Mouse (Mus musculus) heart, embryonic 11.5 days (tissue): ENCODE results near the gene Dars2. TPM values are rescaled to one million over a fixed set of nuclear protein-coding genes. Genes with fewer than 3 reads are reported as not detected.
A peak's percentile ranks its signal among the peaks of the same experiment; 100 is the strongest.

Experiments used
- ATAC-seq: fragments of 200-750 bp; cut with Nextera tagmentation; replicated peaks from 2 replicates; pipeline ENCODE4 v1.8.0; 2017; ENCODE audit warnings: moderate library complexity; ENCODE audit not compliant: insufficient number of reproducible peaks, low FRiP score, low TSS enrichment
- H3K27ac ChIP-seq: fragments of 300-500 bp; sonication (generic); 2 replicates; pipeline ENCODE4 v1.5.1; 2014; ENCODE audit warnings: mild to moderate bottlenecking, low read depth, low read length
- H3K27me3 ChIP-seq: fragments of 300-500 bp; sonication (generic); 2 replicates; pipeline ENCODE4 v1.6.1; 2014; ENCODE audit warnings: mild to moderate bottlenecking, low read length, mixed read lengths; ENCODE audit not compliant: control insufficient read depth, insufficient read depth
- H3K36me3 ChIP-seq: fragments of 300-500 bp; sonication (generic); 2 replicates; pipeline ENCODE4 v1.6.1; 2014; ENCODE audit warnings: mild to moderate bottlenecking, low read length, moderate library complexity, mixed read lengths; ENCODE audit not compliant: control insufficient read depth, insufficient read depth
- H3K4me1 ChIP-seq: fragments of 300-500 bp; sonication (generic); 2 replicates; pipeline ENCODE4 v1.6.1; 2014; ENCODE audit warnings: low read length; ENCODE audit not compliant: control insufficient read depth, insufficient read depth
- H3K4me2 ChIP-seq: fragments of 300-500 bp; sonication (generic); 2 replicates; pipeline ENCODE4 v1.6.1; 2014; ENCODE audit warnings: mild to moderate bottlenecking, moderate library complexity
- H3K4me3 ChIP-seq: fragments of 300-500 bp; sonication (generic); 2 replicates; pipeline ENCODE4 v1.5.1; 2014; ENCODE audit warnings: low read depth, low read length
- H3K9ac ChIP-seq: fragments of 300-500 bp; sonication (generic); 2 replicates; pipeline ENCODE4 v1.6.1; 2014; ENCODE audit warnings: mild to moderate bottlenecking, low read depth, low read length, moderate library complexity
- H3K9me3 ChIP-seq: fragments of 300-500 bp; sonication (generic); replicated peaks from 2 replicates; pipeline ENCODE4 v1.6.1; 2016; ENCODE audit warnings: low read length; ENCODE audit not compliant: control insufficient read depth
- WGBS: fragments of 180-500 bp; shearing (Covaris S2); extraction: QIAGEN DNeasy Blood & Tissue Kit; methylation state at CpG from one replicate; pipeline ENCODE4 v1.1.7; 2014; ENCODE audit not compliant: insufficient replicate concordance; 5-methylcytosine and 5-hydroxymethylcytosine counted together
- polyA plus RNA-seq: library from polyadenylated mRNA; unstranded; fragments of >200 nt; fragmentation: Nextera tagmentation; extraction: Ambion mirVana; gene quantifications from 2 replicates; pipeline ENCODE4 v1.2.1, GENCODE M21; 2014

The Dars2 gene
- polyA plus RNA-seq: 37.0 and 41.4 TPM in 2 replicates

GRCm38 (mm10) chr1:161070352-161071271, at the start of gene Dars2, which contains the start of gene Cenpl:
Gene Dars2, minus strand, starts transcription at chr1:161070658.
Gene Cenpl, plus strand, starts transcription at chr1:161070713.
- peak; percentile 92 for ATAC-seq
- Histone ChIP-seq H3K9ac (peak within 1 kb of the TSS; percentile 70), H3K9me3 (no peaks in the 10 kb centered on the region), H3K27ac (peak within 1 kb of the TSS; percentile 70), H3K4me3 (peak within 1 kb of the TSS; percentile 82), H3K27me3 (no peaks in the 10 kb centered on the region), H3K4me1 (peaks cover 16% of the 10 kb centered on the region; the same call in 1 of the 2 replicates), H3K4me2 (peak within 1 kb of the TSS; percentile 65), H3K36me3 (no peaks in the 10 kb centered on the region)
- under 1% methylated on average over 57 of the region's 57 CpGs for WGBS

GRCm38 (mm10) chr1:161114591-161114990, 44.1 kb upstream of the Dars2 start:
- Histone ChIP-seq H3K4me3 (no peak overlapping the region), H3K9ac (no peak overlapping the region), H3K9me3 (no peaks in the 10 kb centered on the region), H3K36me3 (no peaks in the 10 kb centered on the region; the same call in 1 of the 2 replicates), H3K27me3 (no peaks in the 10 kb centered on the region), H3K27ac (no peak overlapping the region), H3K4me2 (no peak overlapping the region), H3K4me1 (no peaks in the 10 kb centered on the region)
- no peak for ATAC-seq

DNA sequence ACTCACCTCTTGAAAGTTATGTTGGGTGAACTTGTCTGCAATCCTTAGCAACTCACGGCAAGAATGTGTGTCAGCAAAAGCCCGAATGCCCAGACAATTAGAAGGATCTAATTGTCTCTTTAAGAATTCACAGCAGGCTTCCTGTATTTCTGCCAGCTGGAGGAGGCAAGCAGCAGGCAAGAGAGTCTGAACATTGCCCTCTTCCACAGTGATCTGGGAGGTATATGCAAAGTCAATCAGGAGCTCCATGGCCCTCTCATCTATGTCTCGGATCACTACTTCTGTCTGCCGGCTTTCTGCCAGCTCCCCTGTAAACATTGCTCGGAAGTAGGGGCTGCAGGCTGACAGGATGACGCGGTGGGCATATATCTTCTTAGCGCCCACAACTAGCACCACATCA, 38.8 kb upstream of the Dars2 start:
- no peak overlapping the region for H3K27ac ChIP-seq
- H3K4me2 ChIP-seq: no peak overlapping the region
- 89% methylated on average over 8 of the region's 8 CpGs for WGBS
- H3K36me3 ChIP-seq: peaks cover 6% of the 10 kb centered on the region; the same call in 1 of the 2 replicates
- no peak for ATAC-seq
- no peaks in the 10 kb centered on the region for H3K4me1 ChIP-seq
- no peaks in the 10 kb centered on the region for H3K9me3 ChIP-seq
- H3K4me3 ChIP-seq: no peak overlapping the region
- H3K27me3 ChIP-seq: no peaks in the 10 kb centered on the region
- H3K9ac ChIP-seq: no peak overlapping the region

DNA sequence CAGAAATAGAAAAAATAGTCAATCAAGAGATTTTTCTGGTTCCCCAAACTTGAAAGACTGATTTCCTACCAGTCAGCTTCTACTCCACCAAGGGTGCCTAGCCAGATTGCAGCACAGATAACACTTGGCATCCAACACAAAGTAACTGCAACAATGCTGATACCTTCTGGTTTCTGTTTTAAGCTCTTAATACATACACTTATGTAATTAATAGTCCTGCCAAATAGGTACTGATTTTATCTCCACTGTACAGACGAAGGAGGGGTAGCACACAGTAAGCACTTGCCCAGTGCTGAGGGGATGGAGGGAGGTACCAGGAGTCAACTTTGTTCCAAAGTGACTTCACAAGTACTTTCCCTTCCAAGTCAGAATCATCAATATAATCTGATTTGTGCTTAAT, 33.4 kb upstream of the Dars2 start:
- Histone ChIP-seq H3K27me3 (no peaks in the 10 kb centered on the region), H3K9ac (no peak overlapping the region), H3K4me3 (no peak overlapping the region), H3K27ac (no peak overlapping the region), H3K36me3 (0 out of 2 replicates have a peak, but pooled peaks cover 2% of the 10 kb centered on the region), H3K9me3 (no peaks in the 10 kb centered on the region), H3K4me2 (no peak overlapping the region), H3K4me1 (no peaks in the 10 kb centered on the region)
- ATAC-seq: no peak
- WGBS: 76% methylated on average over 1 of the region's 1 CpGs

DNA sequence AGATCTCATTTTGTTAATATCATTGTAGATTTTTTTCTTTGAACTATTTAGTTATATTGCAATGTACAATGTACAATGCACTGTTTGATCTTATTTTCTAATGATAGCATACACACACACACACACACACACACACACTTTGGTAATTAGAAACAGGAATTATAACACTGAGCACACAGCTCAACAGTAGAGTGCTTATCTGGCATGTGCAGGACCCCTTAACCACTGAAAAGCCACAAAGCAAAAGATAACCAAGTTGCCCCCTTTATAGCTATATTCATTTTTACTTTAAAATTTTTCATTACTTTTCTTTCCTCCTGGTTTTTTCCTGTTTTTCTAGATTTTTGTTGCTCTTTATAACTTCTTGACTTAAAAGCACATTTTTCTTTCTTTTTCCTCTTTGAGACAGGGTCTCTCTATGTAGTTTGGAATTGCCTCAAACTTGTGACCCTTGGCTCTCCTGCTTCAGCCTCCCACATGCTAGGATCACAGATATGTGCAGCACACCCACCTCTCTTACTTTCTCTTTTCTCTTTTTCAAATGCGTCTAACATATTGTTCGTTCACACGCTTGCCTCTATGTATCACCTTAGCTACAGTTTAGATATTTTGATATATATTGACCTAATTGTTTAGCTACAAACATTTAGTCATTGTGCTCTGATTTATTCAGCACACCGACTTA, 29.4 kb upstream of the Dars2 start:
- Histone ChIP-seq H3K4me1 (no peaks in the 10 kb centered on the region), H3K4me2 (no peak overlapping the region), H3K4me3 (no peak overlapping the region), H3K27me3 (no peaks in the 10 kb centered on the region), H3K27ac (no peak overlapping the region), H3K36me3 (peaks cover 3% of the 10 kb centered on the region; the same call in 1 of the 2 replicates), H3K9me3 (no peaks in the 10 kb centered on the region), H3K9ac (no peak overlapping the region)
- no peak for ATAC-seq
- 91% methylated on average over 4 of the region's 4 CpGs for WGBS

DNA sequence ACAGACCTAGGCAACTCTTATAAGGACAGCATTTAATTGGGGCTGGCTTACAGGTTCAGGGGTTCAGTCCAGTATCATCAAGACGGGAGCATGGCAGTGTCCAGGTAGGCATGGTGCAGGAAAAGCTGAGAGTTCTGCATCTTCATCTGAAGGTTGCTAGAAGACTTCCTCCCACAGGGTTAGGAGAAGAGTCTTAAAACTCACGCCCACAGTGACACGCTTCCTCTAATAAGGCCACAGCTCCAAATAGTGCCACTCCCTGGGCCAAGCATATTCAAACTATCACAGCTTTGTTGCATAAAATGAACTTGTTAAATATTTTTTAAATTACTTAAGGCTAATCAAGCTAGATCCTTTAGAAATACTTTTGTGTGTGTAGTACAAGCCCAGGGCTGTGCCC, 6.8 kb upstream of the Dars2 start:
- ATAC-seq: no peak
- Histone ChIP-seq H3K9me3 (no peaks in the 10 kb centered on the region), H3K9ac (no peak overlapping the region), H3K4me3 (no peak overlapping the region), H3K36me3 (peaks cover 3% of the 10 kb centered on the region; the same call in 1 of the 2 replicates), H3K27ac (no peak overlapping the region), H3K4me2 (no peak overlapping the region), H3K27me3 (no peaks in the 10 kb centered on the region), H3K4me1 (peaks cover 11% of the 10 kb centered on the region; the same call in 1 of the 2 replicates)
- WGBS: 87% methylated on average over 3 of the region's 3 CpGs

DNA sequence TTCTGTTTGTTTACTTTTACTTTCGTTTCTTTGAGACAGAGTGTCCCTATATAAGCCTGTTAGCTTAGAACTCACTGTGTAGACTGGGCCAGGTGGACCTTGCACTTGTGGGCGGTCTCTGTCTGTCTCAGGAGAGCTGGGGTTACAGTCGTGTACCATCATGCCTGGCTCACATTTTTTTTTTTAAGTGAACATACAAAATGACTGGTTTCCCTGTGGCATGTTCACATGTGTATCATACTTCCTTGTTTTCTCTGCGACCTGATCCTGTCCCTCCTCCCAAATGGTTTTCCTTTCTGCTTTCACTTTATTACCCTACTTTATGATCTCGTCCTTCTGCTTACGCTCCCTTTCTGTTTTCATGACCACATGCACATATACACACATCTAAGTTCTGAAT, 5.8 kb upstream of the Dars2 start:
- Histone ChIP-seq H3K4me3 (no peak overlapping the region), H3K9ac (no peak overlapping the region), H3K36me3 (0 out of 2 replicates have a peak, but pooled peaks cover 3% of the 10 kb centered on the region), H3K4me1 (peaks cover 16% of the 10 kb centered on the region; the same call in 1 of the 2 replicates), H3K4me2 (no peak overlapping the region), H3K27me3 (no peaks in the 10 kb centered on the region), H3K9me3 (no peaks in the 10 kb centered on the region), H3K27ac (no peak overlapping the region)
- ATAC-seq: no peak
- WGBS: 86% methylated on average over 6 of the region's 6 CpGs

DNA sequence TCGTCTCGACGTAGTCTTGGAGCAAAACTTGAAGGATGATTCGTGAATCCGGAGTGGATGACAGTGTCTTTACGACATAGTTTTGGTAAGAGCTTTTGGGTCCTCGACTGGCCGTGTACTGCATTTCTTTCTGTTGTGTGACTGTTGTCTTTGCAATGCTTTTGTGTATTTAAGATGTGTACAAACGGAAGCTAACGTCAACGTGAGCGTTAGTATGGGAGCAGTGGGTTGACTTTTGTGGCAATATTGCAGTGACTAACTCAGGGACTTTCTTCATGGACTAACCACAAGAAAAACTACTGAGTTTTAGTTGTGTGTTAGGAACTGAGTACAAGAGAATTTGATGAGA, 788 bp upstream of the Dars2 start:
- Histone ChIP-seq H3K27ac (peak overlapping the region; percentile 70), H3K9ac (peak overlapping the region; percentile 70), H3K27me3 (no peaks in the 10 kb centered on the region), H3K4me1 (peaks cover 16% of the 10 kb centered on the region; the same call in 1 of the 2 replicates), H3K36me3 (no peaks in the 10 kb centered on the region), H3K9me3 (no peaks in the 10 kb centered on the region), H3K4me3 (peak overlapping the region; percentile 82), H3K4me2 (peak overlapping the region; percentile 65)
- WGBS: under 1% methylated on average over 12 of the region's 12 CpGs
- ATAC-seq: no peak
